Mouse (Mus musculus) forebrain, embryonic 15.5 days (tissue): Measurements from ENCODE around the gene Gm10392. TPM values are rescaled to one million over a fixed set of nuclear protein-coding genes. Genes with fewer than 3 reads are reported as not detected.

Source experiments
- polyA plus RNA-seq: library from polyadenylated mRNA; unstranded; fragments of >200 nt; fragmentation: Nextera tagmentation; extraction: Ambion mirVana; gene quantifications from 2 replicates; pipeline ENCODE4 v1.2.1, GENCODE M21; 2015

The Gm10392 gene
- polyA plus RNA-seq, 1 experiment from 2014 or later: not detected

Other genes starting within 250 kb of the Gm10392 start
- 0.08 and 0.09 TPM in 2 replicates for gene Coro6, start 56.8 kb downstream of the Gm10392 start, polyA plus RNA-seq
- gene Ankrd13b, start 29.5 kb downstream of the Gm10392 start, polyA plus RNA-seq: 37.3 and 41.8 TPM in 2 replicates
- 14.4 and 15.9 TPM in 2 replicates for gene Git1, start 25.6 kb downstream of the Gm10392 start, polyA plus RNA-seq
- gene Abhd15, start 4.1 kb downstream of the Gm10392 start, polyA plus RNA-seq: 1.9 and 2.4 TPM in 2 replicates
- 15.0 and 19.5 TPM in 2 replicates for gene Trp53i13, start 3.2 kb downstream of the Gm10392 start, polyA plus RNA-seq
- 27.0 and 28.9 TPM in 2 replicates for gene Taok1, start 88.6 kb upstream of the Gm10392 start, polyA plus RNA-seq
- gene Nufip2, start 167.0 kb upstream of the Gm10392 start, polyA plus RNA-seq: 3.8 and 3.9 TPM in 2 replicates
- 0.18 and 0.38 TPM in 2 replicates for gene Cryba1, start 206.1 kb upstream of the Gm10392 start, polyA plus RNA-seq
- gene Myo18a, start 244.0 kb upstream of the Gm10392 start, polyA plus RNA-seq: 45.5 and 52.5 TPM in 2 replicates